Mouse (Mus musculus) kidney, embryonic 15.5 days (tissue): Measurements from ENCODE around the gene Fcor. TPM values are rescaled to one million over a fixed set of nuclear protein-coding genes. Genes with fewer than 3 reads are reported as not detected.

Experiments used
- ATAC-seq: fragments of 200-750 bp; cut with Nextera tagmentation; replicated peaks from 2 replicates; pipeline ENCODE4 v1.8.0; 2017; ENCODE audit warnings: moderate TSS enrichment; ENCODE audit not compliant: low FRiP score
- H3K27ac ChIP-seq: fragments of 300-500 bp; sonication (generic); 2 replicates; pipeline ENCODE4 v1.5.1; 2015; ENCODE audit warnings: mild to moderate bottlenecking, inconsistent platforms
- H3K27me3 ChIP-seq: fragments of 300-500 bp; sonication (generic); 2 replicates; pipeline ENCODE4 v1.6.1; 2015; ENCODE audit warnings: inconsistent platforms
- H3K36me3 ChIP-seq: fragments of 300-500 bp; sonication (generic); 2 replicates; pipeline ENCODE4 v1.6.1; 2015; ENCODE audit warnings: inconsistent platforms
- H3K4me1 ChIP-seq: fragments of 300-500 bp; sonication (generic); 2 replicates; pipeline ENCODE4 v1.6.1; 2015; ENCODE audit warnings: inconsistent platforms
- H3K4me2 ChIP-seq: fragments of 300-500 bp; sonication (generic); 2 replicates; pipeline ENCODE4 v1.6.1; 2015; ENCODE audit warnings: moderate library complexity, mild to moderate bottlenecking, inconsistent platforms
- H3K4me3 ChIP-seq: fragments of 300-500 bp; sonication (generic); replicated peaks from 2 replicates; pipeline ENCODE4 v1.5.1; 2015; ENCODE audit warnings: mild to moderate bottlenecking, inconsistent platforms
- H3K9ac ChIP-seq: fragments of 300-500 bp; sonication (generic); 2 replicates; pipeline ENCODE4 v1.6.1; 2015; ENCODE audit warnings: mild to moderate bottlenecking, inconsistent platforms
- H3K9me3 ChIP-seq: fragments of 300-500 bp; sonication (generic); replicated peaks from 2 replicates; pipeline ENCODE4 v1.6.1; 2016; ENCODE audit warnings: inconsistent platforms
- WGBS: fragments of 180-500 bp; shearing (Covaris S2); methylation state at CpG from one replicate; pipeline ENCODE4 v1.1.7; 2015; ENCODE audit warnings: mixed read lengths; 5-methylcytosine and 5-hydroxymethylcytosine counted together
- polyA plus RNA-seq: library from polyadenylated mRNA; unstranded; fragments of >200 nt; fragmentation: Nextera tagmentation; extraction: Ambion mirVana; gene quantifications from 2 replicates; pipeline ENCODE4 v1.2.1, GENCODE M21; 2015

Fcor gene
- polyA plus RNA-seq, 1 experiment from 2014 or later = 12.6 TPM

DNA sequence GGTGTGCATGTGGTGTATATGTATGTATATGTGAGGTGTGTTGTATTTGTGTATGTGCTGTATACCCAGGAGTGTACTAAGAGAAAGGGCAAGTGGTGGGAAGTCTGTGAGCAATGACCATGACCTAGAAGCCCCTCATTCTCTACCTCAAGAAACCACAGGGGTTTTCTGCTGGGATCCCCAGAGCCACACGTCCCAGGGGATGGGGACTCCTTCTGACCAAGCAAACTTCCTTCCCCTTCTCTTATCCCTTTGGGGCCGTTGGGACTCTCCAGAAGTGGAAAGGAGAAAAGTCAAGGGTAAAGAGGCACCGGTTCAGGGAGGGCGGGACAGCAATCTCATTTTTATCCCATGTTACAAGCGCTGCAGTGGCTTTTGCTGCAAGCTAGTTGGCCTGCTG, 13.3 kb upstream of the Fcor start:
- H3K4me1 ChIP-seq = no peaks in the 10 kb centered on the region
- ATAC-seq = no peak
- H3K4me3 ChIP-seq = no peak overlapping the region
- 67% methylated on average over 5 of the region's 5 CpGs for WGBS
- H3K27me3 ChIP-seq = no peaks in the 10 kb centered on the region
- peaks cover 24% of the 10 kb centered on the region for H3K36me3 ChIP-seq
- no peak overlapping the region for H3K9ac ChIP-seq
- H3K4me2 ChIP-seq = no peak overlapping the region
- H3K27ac ChIP-seq = no peak overlapping the region
- H3K9me3 ChIP-seq = no peaks in the 10 kb centered on the region

DNA sequence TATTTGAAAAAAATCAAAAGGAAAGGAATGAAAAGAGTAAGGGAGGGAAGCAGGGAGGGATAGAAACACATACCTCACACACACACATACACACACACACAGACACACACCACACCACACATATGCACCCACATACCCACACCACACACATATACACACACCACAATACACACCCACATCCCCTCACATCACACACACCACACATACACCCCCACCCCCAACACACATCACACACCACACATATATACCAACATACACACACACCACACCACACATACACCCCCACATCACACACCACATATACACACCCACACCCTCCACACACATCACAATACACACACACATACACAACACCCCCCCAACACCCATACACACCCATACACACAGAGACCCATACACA, 12.4 kb upstream of the Fcor start:
- no peaks in the 10 kb centered on the region for H3K4me1 ChIP-seq
- ATAC-seq = 0 out of 2 replicates have a peak, but pooled peaks have one; percentile 31
- peaks cover 33% of the 10 kb centered on the region for H3K36me3 ChIP-seq
- H3K4me3 ChIP-seq = no peak overlapping the region
- H3K27me3 ChIP-seq = no peaks in the 10 kb centered on the region
- H3K9me3 ChIP-seq = no peaks in the 10 kb centered on the region
- no peak overlapping the region for H3K9ac ChIP-seq
- H3K4me2 ChIP-seq = no peak overlapping the region
- H3K27ac ChIP-seq = no peak overlapping the region

DNA sequence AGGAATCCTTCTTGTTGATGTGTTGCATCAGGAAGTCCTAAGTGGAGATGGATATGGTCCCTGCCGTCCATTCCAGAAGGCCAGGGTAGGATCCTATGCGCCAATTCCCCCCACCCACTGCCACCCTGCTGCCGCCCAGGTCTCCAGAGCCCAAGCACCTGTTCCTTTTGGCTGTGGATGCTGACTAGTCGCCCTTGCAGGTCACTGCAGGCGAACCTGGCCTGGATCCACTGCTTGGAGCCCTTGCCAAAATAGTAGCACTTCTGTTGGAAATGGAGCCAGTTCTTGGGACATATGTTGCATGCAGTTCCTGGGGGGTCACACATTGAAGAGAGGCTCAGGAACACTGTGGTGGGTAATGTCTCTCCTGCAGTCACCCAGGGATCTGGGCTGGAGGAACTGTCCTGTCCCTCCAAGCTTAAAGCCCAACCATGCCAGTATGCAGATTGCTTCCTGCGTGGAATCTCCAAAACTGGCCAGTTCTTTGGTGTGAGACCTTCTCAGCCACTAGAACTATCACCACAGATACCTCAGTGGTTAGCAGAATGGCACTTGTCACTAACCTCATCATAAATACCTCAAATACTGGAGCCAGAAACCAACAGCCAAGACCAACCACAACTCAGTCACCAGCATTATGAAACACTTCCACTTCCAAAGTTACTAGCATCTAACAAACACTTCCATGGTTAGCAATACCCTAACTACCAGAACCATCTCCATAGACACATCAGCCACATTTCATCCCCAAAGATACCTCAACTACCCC, 11.4 kb upstream of the Fcor start:
- no peak overlapping the region for H3K4me2 ChIP-seq
- H3K36me3 ChIP-seq = peaks cover 42% of the 10 kb centered on the region
- no peak overlapping the region for H3K27ac ChIP-seq
- WGBS = 68% methylated on average over 6 of the region's 6 CpGs
- ATAC-seq = no peak
- no peak overlapping the region for H3K9ac ChIP-seq
- H3K9me3 ChIP-seq = no peaks in the 10 kb centered on the region
- H3K4me3 ChIP-seq = no peak overlapping the region
- H3K4me1 ChIP-seq = no peaks in the 10 kb centered on the region
- no peaks in the 10 kb centered on the region for H3K27me3 ChIP-seq

DNA sequence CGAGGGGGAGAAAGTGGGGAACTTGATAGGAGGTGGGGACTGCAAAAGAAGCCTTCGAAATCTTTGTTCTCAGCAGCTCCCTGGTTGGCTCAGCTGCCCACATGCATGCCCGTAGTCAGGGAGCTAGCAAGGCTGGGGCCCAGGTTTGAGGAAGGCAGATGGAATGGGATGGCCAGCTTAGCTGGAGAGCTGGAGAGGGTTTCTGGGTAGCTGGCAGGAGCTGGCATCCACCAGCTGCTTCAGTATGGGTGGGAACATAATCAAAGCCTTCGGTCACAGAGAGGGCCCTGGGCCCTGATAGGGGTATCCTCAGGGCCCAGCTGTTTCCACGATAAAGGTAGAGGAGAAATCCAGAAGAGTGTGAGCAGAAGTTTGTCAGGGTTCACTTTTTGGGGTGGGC, 10.3 kb upstream of the Fcor start:
- Histone ChIP-seq H3K4me2 (no peak overlapping the region), H3K9ac (no peak overlapping the region), H3K36me3 (peaks cover 44% of the 10 kb centered on the region), H3K27ac (no peak overlapping the region), H3K4me1 (peaks cover 9% of the 10 kb centered on the region), H3K27me3 (no peaks in the 10 kb centered on the region), H3K9me3 (no peaks in the 10 kb centered on the region), H3K4me3 (no peak overlapping the region)
- 90% methylated on average over 5 of the region's 5 CpGs for WGBS
- no peak for ATAC-seq

DNA sequence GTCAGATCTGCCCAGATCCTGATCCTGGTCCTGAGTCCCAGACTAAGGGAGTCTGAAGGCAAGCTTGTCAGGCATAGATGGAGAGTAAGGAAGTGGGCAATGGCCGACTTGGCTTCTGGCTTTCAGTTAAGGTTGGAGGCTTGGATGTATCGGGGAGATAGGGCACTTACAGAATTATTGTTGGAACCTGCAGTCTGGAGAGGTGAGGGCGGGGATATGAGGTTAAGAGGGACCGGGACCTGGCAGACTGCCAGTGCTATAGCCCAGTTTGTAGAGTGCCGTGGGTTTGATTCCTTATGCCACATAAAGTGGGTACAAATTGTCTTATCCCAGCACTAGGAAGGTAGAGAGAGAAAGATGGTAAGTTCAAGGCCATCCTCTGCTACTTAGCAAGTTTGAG, 7.5 kb upstream of the Fcor start:
- Histone ChIP-seq H3K4me3 (no peak overlapping the region), H3K4me2 (no peak overlapping the region), H3K36me3 (peaks cover 44% of the 10 kb centered on the region), H3K27me3 (no peaks in the 10 kb centered on the region), H3K9me3 (no peaks in the 10 kb centered on the region), H3K9ac (no peak overlapping the region), H3K27ac (no peak overlapping the region), H3K4me1 (peaks cover 15% of the 10 kb centered on the region)
- 89% methylated on average over 5 of the region's 5 CpGs for WGBS
- ATAC-seq = no peak

DNA sequence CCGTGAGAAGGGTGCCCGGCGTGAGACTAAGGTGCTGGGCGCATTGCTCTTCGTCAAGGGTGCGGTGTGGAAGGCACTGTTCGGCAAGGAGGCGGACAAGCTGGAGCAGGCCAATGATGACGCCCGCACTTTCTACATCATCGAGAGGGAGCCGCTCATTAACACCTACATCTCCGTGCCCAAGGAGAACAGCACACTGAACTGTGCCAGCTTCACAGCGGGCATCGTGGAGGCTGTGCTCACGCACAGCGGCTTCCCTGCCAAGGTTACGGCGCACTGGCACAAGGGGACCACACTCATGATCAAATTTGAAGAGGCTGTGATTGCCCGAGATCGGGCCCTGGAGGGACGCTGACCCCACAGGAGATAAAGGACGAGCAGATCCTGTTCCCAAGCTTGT, 7.1 kb upstream of the Fcor start:
- H3K27me3 ChIP-seq = no peaks in the 10 kb centered on the region
- peaks cover 44% of the 10 kb centered on the region for H3K36me3 ChIP-seq
- no peak for ATAC-seq
- H3K9ac ChIP-seq = no peak overlapping the region
- WGBS = 96% methylated on average over 23 of the region's 23 CpGs
- no peak overlapping the region for H3K27ac ChIP-seq
- H3K9me3 ChIP-seq = no peaks in the 10 kb centered on the region
- H3K4me2 ChIP-seq = no peak overlapping the region
- no peak overlapping the region for H3K4me3 ChIP-seq
- H3K4me1 ChIP-seq = peaks cover 15% of the 10 kb centered on the region

DNA sequence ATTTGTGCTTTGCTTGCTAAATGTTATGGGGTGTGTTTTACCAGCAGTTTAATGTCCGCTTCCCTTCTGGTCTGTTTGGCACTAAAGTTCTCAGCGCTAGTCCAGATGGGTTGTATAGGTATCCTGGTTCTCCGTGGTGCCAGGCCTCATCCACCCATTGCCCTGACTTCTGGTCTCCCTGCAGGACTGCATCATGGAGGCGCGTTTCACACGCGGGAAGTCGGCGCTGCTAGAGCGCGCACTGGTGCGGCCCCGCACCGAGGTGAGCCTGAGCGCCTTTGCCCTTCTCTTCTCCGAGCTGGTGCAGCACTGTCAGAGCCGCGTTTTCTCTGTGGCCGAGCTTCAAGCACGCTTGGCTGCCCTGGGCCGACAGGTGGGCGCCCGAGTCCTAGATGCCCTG, 6.7 kb upstream of the Fcor start:
- H3K9me3 ChIP-seq = no peaks in the 10 kb centered on the region
- peaks cover 44% of the 10 kb centered on the region for H3K36me3 ChIP-seq
- H3K4me3 ChIP-seq = no peak overlapping the region
- H3K27me3 ChIP-seq = no peaks in the 10 kb centered on the region
- H3K9ac ChIP-seq = no peak overlapping the region
- WGBS = 97% methylated on average over 23 of the region's 23 CpGs
- H3K27ac ChIP-seq = no peak overlapping the region
- peaks cover 15% of the 10 kb centered on the region for H3K4me1 ChIP-seq
- ATAC-seq = no peak
- no peak overlapping the region for H3K4me2 ChIP-seq

DNA sequence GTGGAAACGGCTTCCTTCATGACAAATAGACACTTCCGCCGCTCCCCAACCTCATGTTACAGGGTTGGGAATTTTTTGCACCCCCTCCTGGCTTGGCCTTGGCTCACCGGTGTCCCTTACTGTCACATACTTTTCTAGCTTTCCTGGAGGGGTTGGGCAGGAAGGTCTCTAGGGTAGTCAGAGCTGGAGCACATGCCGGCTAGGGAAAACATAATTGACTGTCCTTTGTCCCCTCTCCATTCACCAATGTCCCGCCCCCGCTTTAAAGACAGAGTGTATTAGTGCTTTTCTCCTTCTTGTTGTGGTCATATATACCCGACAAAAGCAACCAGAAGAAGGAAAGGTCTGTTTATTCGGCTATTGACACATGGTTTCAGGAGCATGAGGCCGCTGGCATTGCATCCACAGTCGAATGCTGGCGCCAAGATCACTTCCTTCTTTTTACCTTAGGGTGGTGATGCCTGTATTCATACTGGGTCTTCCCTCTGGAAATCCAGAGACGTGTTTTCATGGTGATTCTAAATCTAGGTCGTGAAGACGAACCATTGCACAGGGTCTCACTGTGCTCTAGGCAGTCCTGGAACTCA, 4.9 kb upstream of the Fcor start:
- Histone ChIP-seq H3K27me3 (no peaks in the 10 kb centered on the region), H3K4me3 (peak overlapping the region; percentile 78), H3K36me3 (peaks cover 37% of the 10 kb centered on the region), H3K9me3 (no peaks in the 10 kb centered on the region), H3K9ac (peak overlapping the region; percentile 95), H3K27ac (peak overlapping the region; percentile 94), H3K4me1 (peaks cover 22% of the 10 kb centered on the region), H3K4me2 (peak overlapping the region; percentile 64)
- 3% methylated on average over 15 of the region's 15 CpGs for WGBS
- no peak; the same call in 1 of the 2 replicates for ATAC-seq

DNA sequence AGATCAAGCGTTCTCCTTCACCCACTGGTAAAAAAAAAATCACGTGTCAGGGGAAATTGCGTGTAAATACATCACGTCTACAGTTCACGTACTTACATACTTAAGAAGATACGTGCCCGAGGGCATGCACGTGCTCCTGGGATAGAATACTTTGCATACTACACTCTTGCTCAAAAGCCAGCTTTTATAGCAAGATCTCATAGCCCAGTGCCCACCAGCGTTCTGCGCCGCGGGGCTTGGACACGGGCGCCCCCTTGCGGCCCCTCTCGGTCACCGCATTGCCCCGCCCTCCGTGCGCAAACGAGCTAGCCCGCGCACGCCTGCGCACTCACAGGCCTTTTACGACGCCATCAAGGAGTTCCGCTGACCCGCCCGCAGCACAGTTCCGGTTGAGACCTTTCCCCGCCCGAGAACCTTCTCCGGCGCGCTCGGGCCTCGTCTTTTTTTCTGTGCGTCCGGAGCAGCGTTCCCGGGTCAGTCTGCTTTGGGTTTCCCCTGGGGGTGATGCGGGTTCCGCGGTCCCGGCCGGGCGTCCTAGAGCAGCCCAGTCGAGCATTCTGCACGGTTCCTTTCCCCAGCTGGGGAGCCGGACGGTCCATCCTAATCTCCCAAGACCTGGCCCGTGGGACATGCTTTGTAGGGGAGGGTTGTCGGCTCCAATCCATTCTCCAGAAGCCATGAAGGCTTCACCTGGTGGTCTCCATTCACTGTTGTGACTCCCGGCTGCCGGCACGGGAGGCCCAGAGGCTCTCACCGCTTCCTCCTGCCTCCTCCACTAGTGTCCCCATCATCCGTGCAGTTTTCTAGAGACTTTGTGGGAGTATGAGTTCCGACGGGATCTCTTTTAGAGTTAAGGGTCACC, 4.2 kb upstream of the Fcor start, which contains the start of gene Trappc5:
Trappc5 (plus strand) TSS at position 169 of the 862 bp plus-strand sequence.
- Histone ChIP-seq H3K4me1 (peaks cover 22% of the 10 kb centered on the region), H3K27me3 (no peaks in the 10 kb centered on the region), H3K36me3 (peaks cover 30% of the 10 kb centered on the region), H3K9me3 (no peaks in the 10 kb centered on the region), H3K9ac (peak within 1 kb of the TSS; percentile 95), H3K4me2 (peak within 1 kb of the TSS; percentile 64), H3K27ac (peak within 1 kb of the TSS; percentile 94), H3K4me3 (peak within 1 kb of the TSS; percentile 78)
- WGBS = under 1% methylated on average over 61 of the region's 61 CpGs
- ATAC-seq = peak; percentile 91

DNA sequence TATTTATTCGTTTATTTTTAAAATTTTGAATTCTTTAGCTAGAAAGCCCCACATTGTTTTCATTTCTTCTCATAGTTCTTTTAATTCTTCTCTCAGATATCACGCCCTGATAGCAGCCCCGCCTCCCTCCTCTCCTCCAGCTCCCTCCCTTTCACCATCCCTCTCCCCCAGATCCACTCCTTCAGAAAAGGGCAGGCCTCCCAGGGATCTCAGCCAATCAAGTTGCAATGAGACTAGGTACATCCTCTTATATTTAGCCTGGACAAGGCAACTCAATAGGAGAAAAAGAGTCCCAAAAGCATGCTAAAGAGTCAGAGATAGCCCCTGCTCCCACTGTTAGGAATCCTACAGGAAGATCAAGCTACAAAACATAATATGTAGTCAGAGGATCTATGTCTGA, 2.5 kb upstream of the Fcor start:
- Histone ChIP-seq H3K4me3 (no peak overlapping the region), H3K9me3 (no peaks in the 10 kb centered on the region), H3K27ac (no peak overlapping the region), H3K4me1 (peaks cover 22% of the 10 kb centered on the region), H3K4me2 (no peak overlapping the region), H3K27me3 (no peaks in the 10 kb centered on the region), H3K36me3 (peaks cover 13% of the 10 kb centered on the region), H3K9ac (no peak overlapping the region)
- WGBS = 55% methylated on average over 3 of the region's 3 CpGs
- ATAC-seq = no peak

DNA sequence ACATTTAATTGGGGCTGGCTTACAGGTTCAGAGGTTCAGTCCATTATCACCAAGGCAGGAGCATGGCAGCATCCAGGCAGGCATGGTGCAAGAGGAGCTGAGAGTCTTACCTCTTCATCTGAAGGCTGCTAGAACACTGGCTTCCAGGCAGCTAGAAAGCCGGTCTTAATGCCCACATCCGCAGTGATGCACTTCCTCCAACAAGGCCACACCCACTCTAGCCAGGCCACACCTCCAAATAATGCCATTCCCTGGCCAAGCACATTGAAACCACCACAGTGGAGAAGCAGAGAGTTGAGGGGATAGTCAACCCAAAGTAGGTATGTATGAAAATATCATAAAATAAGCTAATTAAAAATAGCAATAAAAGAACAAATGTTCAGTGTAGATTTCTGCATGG, 1.8 kb downstream of the Fcor start:
- no peak for ATAC-seq
- Histone ChIP-seq H3K27me3 (no peaks in the 10 kb centered on the region), H3K4me1 (peaks cover 7% of the 10 kb centered on the region; the same call in 1 of the 2 replicates), H3K27ac (no peak overlapping the region), H3K4me2 (no peak overlapping the region), H3K9ac (no peak overlapping the region), H3K9me3 (no peaks in the 10 kb centered on the region), H3K4me3 (no peak overlapping the region), H3K36me3 (no peaks in the 10 kb centered on the region)
- 71% methylated on average over 2 of the region's 2 CpGs for WGBS

DNA sequence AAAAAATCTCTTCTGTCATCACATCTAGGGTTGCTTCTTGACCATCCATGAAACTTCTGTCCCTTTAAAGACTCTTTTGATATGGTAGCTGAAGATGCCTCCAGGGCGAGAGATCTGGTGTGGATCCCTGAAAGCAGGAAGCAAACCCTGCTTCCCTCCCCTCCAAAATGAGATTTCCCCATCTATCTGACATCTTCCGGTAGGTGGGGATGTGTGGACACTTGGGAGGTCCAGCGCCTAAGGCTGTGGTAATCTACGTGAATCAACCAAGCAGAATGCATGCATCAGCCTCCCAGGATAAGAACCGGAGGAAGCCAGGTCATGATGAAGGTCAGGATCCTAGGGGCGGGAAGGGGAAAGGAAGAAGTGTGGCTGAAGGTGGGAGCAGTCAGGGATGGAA, 6.7 kb downstream of the Fcor start, which contains the start of gene Mcemp1:
Mcemp1 (plus strand) TSS at position 248 of the 400 bp plus-strand sequence.
- 62% methylated on average over 5 of the region's 6 CpGs for WGBS
- H3K4me2 ChIP-seq = no peak within 1 kb of the TSS
- H3K4me3 ChIP-seq = no peak within 1 kb of the TSS
- H3K27ac ChIP-seq = no peak within 1 kb of the TSS
- no peaks in the 10 kb centered on the region for H3K27me3 ChIP-seq
- H3K9me3 ChIP-seq = no peaks in the 10 kb centered on the region
- H3K9ac ChIP-seq = no peak within 1 kb of the TSS
- H3K36me3 ChIP-seq = no peaks in the 10 kb centered on the region
- ATAC-seq = no peak
- H3K4me1 ChIP-seq = no peaks in the 10 kb centered on the region
